Mouse (Mus musculus) myocyte (in vitro differentiated cells): ENCODE results near the gene Olfr968. TPM values are rescaled to one million over a fixed set of nuclear protein-coding genes. Genes with fewer than 3 reads are reported as not detected.

Source experiments
- H3K27me3 ChIP-seq: one replicate; pipeline ENCODE4 v1.6.1; 2011; ENCODE audit not compliant: control insufficient read depth, insufficient read depth, insufficient read length
- H3K36me3 ChIP-seq: one replicate; pipeline ENCODE4 v1.6.1; 2011; ENCODE audit not compliant: control insufficient read depth, insufficient read depth
- H3K4me2 ChIP-seq: one replicate; pipeline ENCODE4 v1.6.1; 2011; ENCODE audit warnings: low read depth, control low read depth
- H3K4me3 ChIP-seq: one replicate; pipeline ENCODE4 v1.5.1; 2011; ENCODE audit warnings: mild to moderate bottlenecking, control low read depth, moderate library complexity
- H3K79me2 ChIP-seq: one replicate; pipeline ENCODE4 v1.6.1; 2011; ENCODE audit not compliant: control insufficient read depth, insufficient read depth
- H3ac ChIP-seq: one replicate; pipeline ENCODE4 v1.6.1; 2011; ENCODE audit not compliant: control insufficient read depth, insufficient read length
- CEBPB ChIP-seq: IDR thresholded peaks from 2 replicates; pipeline ENCODE4 v1.6.1; 2011; ENCODE audit warnings: mild to moderate bottlenecking, moderate library complexity; ENCODE audit not compliant: poor library complexity, insufficient read depth, severe bottlenecking
- E2F4 ChIP-seq: IDR thresholded peaks from one replicate; pipeline ENCODE4 v1.6.1; 2011; ENCODE audit warnings: mild to moderate bottlenecking, control low read depth, moderate library complexity; ENCODE audit not compliant: insufficient read depth
- MAX ChIP-seq: IDR thresholded peaks from one replicate; pipeline ENCODE4 v1.6.1; 2011; ENCODE audit warnings: low read depth, mild to moderate bottlenecking, control low read depth
- MYOD1 ChIP-seq, 3 experiments: IDR thresholded peaks; one replicate each; pipeline ENCODE4 v1.6.1; 2011; ENCODE audit warnings: control low read depth in 2 of 3, low read depth in 2 of 3, mild to moderate bottlenecking in 2 of 3, moderate library complexity in 1 of 3; ENCODE audit not compliant: insufficient read length in 2 of 3, control insufficient read depth in 1 of 3
- MYOG ChIP-seq, 3 experiments: IDR thresholded peaks; one replicate each; pipeline ENCODE4 v1.6.1; 2011; ENCODE audit warnings: control low read depth in 2 of 3, low read depth in 2 of 3, mild to moderate bottlenecking in 2 of 3; ENCODE audit not compliant: insufficient read length in 2 of 3, control insufficient read depth in 1 of 3, insufficient read depth in 1 of 3
- POLR2A ChIP-seq: IDR thresholded peaks from one replicate; pipeline ENCODE4 v1.6.1; 2011; ENCODE audit warnings: low read depth, mild to moderate bottlenecking, control low read depth, moderate library complexity; ENCODE audit not compliant: insufficient read length
- POLR2AphosphoS2 ChIP-seq: IDR thresholded peaks from one replicate; pipeline ENCODE4 v1.6.1; 2011; ENCODE audit warnings: low read depth, control low read depth; ENCODE audit not compliant: insufficient read length
- REST ChIP-seq: IDR thresholded peaks from one replicate; pipeline ENCODE4 v1.6.1; 2011; ENCODE audit warnings: mild to moderate bottlenecking, control low read depth, moderate library complexity; ENCODE audit not compliant: insufficient read depth, insufficient read length
- SRF ChIP-seq: IDR thresholded peaks from one replicate; pipeline ENCODE4 v1.6.1; 2011; ENCODE audit warnings: low read depth; ENCODE audit not compliant: control insufficient read depth, insufficient read length
- TCF12 ChIP-seq: IDR thresholded peaks from one replicate; pipeline ENCODE4 v1.6.1; 2011; ENCODE audit warnings: mild to moderate bottlenecking, control low read depth; ENCODE audit not compliant: poor library complexity, insufficient read depth, severe bottlenecking
- TCF3 ChIP-seq: IDR thresholded peaks from one replicate; pipeline ENCODE4 v1.6.1; 2011; ENCODE audit warnings: low read depth, control low read depth; ENCODE audit not compliant: insufficient read length
- USF1 ChIP-seq: IDR thresholded peaks from one replicate; pipeline ENCODE4 v1.6.1; 2011; ENCODE audit warnings: low read depth, mild to moderate bottlenecking, control low read depth, moderate library complexity
- polyA plus RNA-seq: library from polyadenylated mRNA; unstranded; fragments of >200 nt; fragmentation: generic; extraction: Trizol; gene quantifications from one replicate; pipeline ENCODE4 v1.2.1, GENCODE M21; 2012; ENCODE audit warnings: missing spikeins

Olfr968 gene
- polyA plus RNA-seq, 1 experiment = not detected

GRCm38 (mm10) chr9:39740741-39741140 lies 42.3 kb downstream of the Olfr968 start:
- Histone ChIP-seq H3K36me3 (no peaks in the 10 kb centered on the region), H3K4me3 (no peak overlapping the region), H3K4me2 (no peak overlapping the region), H3K27me3 (no peaks in the 10 kb centered on the region), H3K79me2 (no peaks in the 10 kb centered on the region), H3ac (no peak overlapping the region)
- TF ChIP-seq TCF3 (no peak), TCF12 (no peak), POLR2A (no peak), SRF (no peak), E2F4 (no peak), MYOD1 (IDR thresholded peaks at IDR 0.05; ENCODE audit: control insufficient read depth in 1 of 3, insufficient read length in 2 of 3, low read depth in 2 of 3) (no peak), REST (no peak), CEBPB (no peak), MAX (no peak), USF1 (no peak), MYOG (IDR thresholded peaks at IDR 0.05; ENCODE audit: control insufficient read depth in 1 of 3, insufficient read depth in 1 of 3, insufficient read length in 2 of 3, low read depth in 2 of 3) (no peak), POLR2AphosphoS2 (no peak)

GRCm38 (mm10) chr9:39730678-39731077 lies 52.4 kb downstream of the Olfr968 start, which contains the start of gene Olfr150:
TSS of gene Olfr150 (plus strand) at chr9:39730978.
- Histone ChIP-seq H3K4me3 (no peak within 1 kb of the TSS), H3K79me2 (no peaks in the 10 kb centered on the region), H3K27me3 (no peaks in the 10 kb centered on the region), H3ac (no peak within 1 kb of the TSS), H3K36me3 (no peaks in the 10 kb centered on the region), H3K4me2 (no peak within 1 kb of the TSS)
- TF ChIP-seq MYOD1 (IDR thresholded peaks at IDR 0.05; ENCODE audit: control insufficient read depth in 1 of 3, insufficient read length in 2 of 3, low read depth in 2 of 3) (no peak), MYOG (IDR thresholded peaks at IDR 0.05; ENCODE audit: control insufficient read depth in 1 of 3, insufficient read depth in 1 of 3, insufficient read length in 2 of 3, low read depth in 2 of 3) (no peak), REST (no peak), TCF12 (no peak), E2F4 (no peak), MAX (no peak), POLR2AphosphoS2 (no peak), CEBPB (no peak), SRF (no peak), TCF3 (no peak), USF1 (no peak), POLR2A (no peak)

Other genes with a start within 250 kb of the Olfr968 start
- not detected for gene Olfr958, start 229.2 kb downstream of the Olfr968 start, polyA plus RNA-seq
- gene Olfr959, start 207.7 kb downstream of the Olfr968 start, polyA plus RNA-seq = not detected
- 0.01 TPM for gene AW551984, start 178.8 kb downstream of the Olfr968 start, polyA plus RNA-seq
- gene Olfr148, start 172.6 kb downstream of the Olfr968 start, polyA plus RNA-seq = not detected
- not detected for gene Olfr960, start 161.9 kb downstream of the Olfr968 start, polyA plus RNA-seq
- gene Olfr961, start 138.2 kb downstream of the Olfr968 start, polyA plus RNA-seq = not detected
- gene Olfr963, start 116.0 kb downstream of the Olfr968 start, polyA plus RNA-seq = not detected
- gene Olfr149, start 76.1 kb downstream of the Olfr968 start, polyA plus RNA-seq = 0.02 TPM
- not detected for gene Olfr965, start 71.9 kb downstream of the Olfr968 start, polyA plus RNA-seq
- not detected for gene Olfr150, start 52.3 kb downstream of the Olfr968 start, polyA plus RNA-seq
- gene Olfr967, start 37.0 kb downstream of the Olfr968 start, polyA plus RNA-seq = not detected
- gene Olfr969, start 7.7 kb upstream of the Olfr968 start, polyA plus RNA-seq = not detected
- gene Olfr970, start 25.6 kb upstream of the Olfr968 start, polyA plus RNA-seq = not detected
- not detected for gene Olfr971, start 53.6 kb upstream of the Olfr968 start, polyA plus RNA-seq
- gene Olfr972, start 83.2 kb upstream of the Olfr968 start, polyA plus RNA-seq = not detected
- not detected for gene Olfr229, start 124.1 kb upstream of the Olfr968 start, polyA plus RNA-seq
- gene Olfr974, start 154.2 kb upstream of the Olfr968 start, polyA plus RNA-seq = not detected
- gene Olfr975, start 168.8 kb upstream of the Olfr968 start, polyA plus RNA-seq = not detected
- not detected for gene Olfr976, start 177.9 kb upstream of the Olfr968 start, polyA plus RNA-seq
- gene Olfr978, start 208.9 kb upstream of the Olfr968 start, polyA plus RNA-seq = not detected
- not detected for gene Olfr979, start 220.2 kb upstream of the Olfr968 start, polyA plus RNA-seq
- not detected for gene Olfr980, start 226.3 kb upstream of the Olfr968 start, polyA plus RNA-seq
- not detected for gene Olfr981, start 238.2 kb upstream of the Olfr968 start, polyA plus RNA-seq